ENCODE assay signal across 24 mouse cellular contexts in the genomic region with DNA sequence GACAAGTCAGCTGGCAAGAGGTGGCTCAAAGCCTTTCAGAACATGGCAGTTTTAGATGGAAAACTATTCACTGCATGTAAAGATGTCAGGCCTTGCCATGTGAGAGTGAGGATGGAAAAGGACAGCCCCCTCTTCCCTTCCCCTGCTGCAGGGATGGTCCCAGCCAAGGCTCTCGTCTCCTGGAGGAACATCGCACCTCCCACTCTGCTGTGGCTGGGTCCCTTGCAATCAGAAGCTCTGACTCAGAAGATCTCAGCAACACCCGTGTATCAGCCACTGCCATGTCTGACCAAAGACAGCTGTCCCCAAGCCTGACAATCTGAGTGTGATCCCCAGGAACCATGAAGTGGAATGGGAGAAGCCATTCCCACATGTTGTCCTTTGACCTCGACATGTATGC. TPM values are rescaled to one million over a fixed set of nuclear protein-coding genes. Genes with fewer than 3 reads are reported as not detected.
"Had no signal": no experiment of that assay in that cellular context is flagged by ENCODE, and none has a peak within 500 bp of the region (broad histone marks: within the 10 kb centered on the region; RNA-seq: fewer than 3 reads in every experiment).

No protein-coding gene starts in this region.

- H3K36me3 ChIP-seq: heart, embryonic 12.5 days; hindbrain, embryonic 10.5 days; hindbrain, embryonic 12.5 days; intestine, embryonic 15.5 days; limb, embryonic 10.5 days; limb, embryonic 12.5 days; liver, embryonic 13.5 days had no signal

- ATAC-seq: forebrain, embryonic 16.5 days; hindbrain, embryonic 16.5 days; inflammation-experienced regulatory T-cells, adult 6 months; intestine, embryonic 15.5 days; intestine, postnatal 0 days had no signal

- H3K27ac ChIP-seq: heart, adult 2 months; hindbrain, embryonic 10.5 days; hindbrain, embryonic 12.5 days; hindbrain, embryonic 14.5 days; intestine, embryonic 15.5 days; layer of hippocampus, adult 2 months; left cerebral cortex, adult 2 months; limb, embryonic 10.5 days; limb, embryonic 12.5 days; liver, embryonic 13.5 days had no signal

- H3K4me1 ChIP-seq: liver, embryonic 13.5 days had no signal

- H3K9me3 ChIP-seq: heart, embryonic 12.5 days; hindbrain, embryonic 10.5 days; hindbrain, embryonic 12.5 days; intestine, embryonic 15.5 days; limb, embryonic 10.5 days; limb, embryonic 12.5 days; liver, embryonic 13.5 days had no signal

- H3K4me3 ChIP-seq: heart, adult 2 months; heart, embryonic 12.5 days; hindbrain, embryonic 10.5 days; hindbrain, embryonic 12.5 days; intestine, embryonic 15.5 days; layer of hippocampus, adult 2 months; left cerebral cortex, adult 2 months; limb, embryonic 10.5 days; limb, embryonic 12.5 days; liver, embryonic 13.5 days had no signal

- DNase-seq: gastrocnemius, postnatal 14 days; gastrocnemius, postnatal 36 days; heart, adult 11 months; heart, adult 2 months; heart, postnatal 4 days; kidney, adult 18-20 months; kidney, adult 8-10 months; kidney, postnatal 10 days; kidney, postnatal 4 days; liver; liver, embryonic 13.5 days had no signal

- H3K27me3 ChIP-seq: intestine, embryonic 15.5 days; limb, embryonic 12.5 days had no signal

RNA-seq across cellular contexts. Expression of gene Papolb, which starts 17.8 kb away (rescaled TPM):
- polyA plus RNA-seq: inflammation-experienced regulatory T-cells, adult 6 months; intestine, postnatal 0 days; liver, embryonic 13.5 days had no signal

RNA-seq across cellular contexts. Expression of gene Radil, which starts 38.8 kb away (rescaled TPM):
- polyA plus RNA-seq: inflammation-experienced regulatory T-cells, adult 6 months had no signal
